Mouse (Mus musculus) neural tube, embryonic 11.5 days (tissue): Measurements from ENCODE around the gene Hist2h2aa1. TPM values are rescaled to one million over a fixed set of nuclear protein-coding genes. Genes with fewer than 3 reads are reported as not detected.
A peak's percentile ranks its signal among the peaks of the same experiment; 100 is the strongest.

Experiments used
- ATAC-seq: fragments of 200-750 bp; cut with Nextera tagmentation; 2 replicates; pipeline ENCODE4 v1.8.0; 2017; ENCODE audit warnings: moderate number of reproducible peaks, mild to moderate bottlenecking, moderate TSS enrichment, moderate library complexity; ENCODE audit not compliant: insufficient read depth, low FRiP score, low TSS enrichment
- DNase-seq: peaks from one replicate; pipeline ENCODE4 v3.0.0-alpha.2; 2015; ENCODE audit warnings: low spot score
- H3K27ac ChIP-seq: fragments of 300-500 bp; sonication (generic); 2 replicates; pipeline ENCODE4 v1.5.1; 2014; ENCODE audit warnings: low read depth, mild to moderate bottlenecking, low read length
- H3K27me3 ChIP-seq: fragments of 300-500 bp; sonication (generic); 2 replicates; pipeline ENCODE4 v1.6.1; 2014; ENCODE audit warnings: mild to moderate bottlenecking, low read length, mixed read lengths; ENCODE audit not compliant: control insufficient read depth, insufficient read depth
- H3K36me3 ChIP-seq: fragments of 300-500 bp; sonication (generic); 2 replicates; pipeline ENCODE4 v1.6.1; 2014; ENCODE audit warnings: mild to moderate bottlenecking, low read length, moderate library complexity, mixed read lengths; ENCODE audit not compliant: control insufficient read depth, insufficient read depth
- H3K4me1 ChIP-seq: fragments of 300-500 bp; sonication (generic); 2 replicates; pipeline ENCODE4 v1.6.1; 2014; ENCODE audit warnings: low read length, mixed read lengths; ENCODE audit not compliant: control insufficient read depth, insufficient read depth
- H3K4me2 ChIP-seq: fragments of 300-500 bp; sonication (generic); 2 replicates; pipeline ENCODE4 v1.6.1; 2014; ENCODE audit warnings: low read depth, mild to moderate bottlenecking, moderate library complexity
- H3K4me3 ChIP-seq: fragments of 300-500 bp; sonication (generic); 2 replicates; pipeline ENCODE4 v1.5.1; 2014; ENCODE audit warnings: low read depth, low read length
- H3K9ac ChIP-seq: fragments of 300-500 bp; sonication (generic); 2 replicates; pipeline ENCODE4 v1.6.1; 2014; ENCODE audit warnings: mild to moderate bottlenecking, low read length
- H3K9me3 ChIP-seq: fragments of 300-500 bp; sonication (generic); 2 replicates; pipeline ENCODE4 v1.6.1; 2016; ENCODE audit warnings: low read length; ENCODE audit not compliant: control insufficient read depth
- WGBS: fragments of 180-500 bp; shearing (Covaris S2); extraction: QIAGEN DNeasy Blood & Tissue Kit; methylation state at CpG from one replicate; pipeline ENCODE4 v1.1.7; 2014; 5-methylcytosine and 5-hydroxymethylcytosine counted together
- polyA plus RNA-seq: library from polyadenylated mRNA; unstranded; fragments of >200 nt; fragmentation: Nextera tagmentation; extraction: Ambion mirVana; gene quantifications from 2 replicates; pipeline ENCODE4 v1.2.1, GENCODE M21; 2014

Gene Hist2h2aa1
- polyA plus RNA-seq, 1 experiment from 2014 or later, result 24.5 TPM

GRCm38 (mm10) chr3:96225421-96225820 is 19.9 kb upstream of the Hist2h2aa1 start:
- ATAC-seq, result no peak
- H3K4me1 ChIP-seq, result peaks cover 18% of the 10 kb centered on the region

GRCm38 (mm10) chr3:96226695-96227648 is 18.3 kb upstream of the Hist2h2aa1 start:
- ATAC-seq, result no peak
- no peak overlapping the region for H3K27ac ChIP-seq
- H3K4me3 ChIP-seq, result no peak overlapping the region
- no peaks in the 10 kb centered on the region for H3K27me3 ChIP-seq
- H3K4me2 ChIP-seq, result no peak overlapping the region
- no peak overlapping the region for H3K9ac ChIP-seq
- WGBS, result 74% methylated on average over 8 of the region's 8 CpGs
- no peak for DNase-seq
- H3K36me3 ChIP-seq, result no peaks in the 10 kb centered on the region
- H3K9me3 ChIP-seq, result no peaks in the 10 kb centered on the region
- peaks cover 11% of the 10 kb centered on the region for H3K4me1 ChIP-seq

More at GRCm38 (mm10) chr3:96225421-96225820, 19.9 kb upstream of the Hist2h2aa1 start:
- Histone ChIP-seq H3K9me3 (no peaks in the 10 kb centered on the region), H3K4me3 (no peak overlapping the region; the same call in 1 of the 2 replicates), H3K27me3 (no peaks in the 10 kb centered on the region), H3K4me2 (0 out of 2 replicates have a peak overlapping the region, but pooled peaks have one; percentile 2), H3K36me3 (no peaks in the 10 kb centered on the region), H3K27ac (no peak overlapping the region), H3K9ac (no peak overlapping the region)
- no peak for DNase-seq
- WGBS, result 31% methylated on average over 2 of the region's 2 CpGs

GRCm38 (mm10) chr3:96228828-96229227 is 16.5 kb upstream of the Hist2h2aa1 start:
- H3K4me3 ChIP-seq, result no peak overlapping the region
- no peaks in the 10 kb centered on the region for H3K36me3 ChIP-seq
- no peak overlapping the region for H3K9ac ChIP-seq
- no peaks in the 10 kb centered on the region for H3K27me3 ChIP-seq
- no peaks in the 10 kb centered on the region for H3K4me1 ChIP-seq
- WGBS, result 77% methylated on average over 2 of the region's 2 CpGs
- no peaks in the 10 kb centered on the region for H3K9me3 ChIP-seq
- no peak overlapping the region for H3K27ac ChIP-seq
- H3K4me2 ChIP-seq, result no peak overlapping the region
- DNase-seq, result no peak
- ATAC-seq, result no peak

GRCm38 (mm10) chr3:96230404-96230803 is 14.9 kb upstream of the Hist2h2aa1 start:
- H3K27ac ChIP-seq, result no peak overlapping the region
- no peak overlapping the region for H3K4me3 ChIP-seq
- no peak overlapping the region for H3K9ac ChIP-seq
- no peak for ATAC-seq
- H3K4me2 ChIP-seq, result no peak overlapping the region
- H3K9me3 ChIP-seq, result no peaks in the 10 kb centered on the region
- H3K27me3 ChIP-seq, result no peaks in the 10 kb centered on the region
- WGBS, result 80% methylated on average over 2 of the region's 2 CpGs
- no peak for DNase-seq
- no peaks in the 10 kb centered on the region for H3K4me1 ChIP-seq
- H3K36me3 ChIP-seq, result no peaks in the 10 kb centered on the region

- Histone ChIP-seq H3K4me1 (no peaks in the 10 kb centered on the region), H3K9me3 (no peaks in the 10 kb centered on the region), H3K36me3 (no peaks in the 10 kb centered on the region), H3K27me3 (no peaks in the 10 kb centered on the region), H3K9ac (no peak overlapping the region), H3K27ac (no peak overlapping the region), H3K4me3 (no peak overlapping the region), H3K4me2 (no peak overlapping the region)
- ATAC-seq, result no peak
- DNase-seq, result no peak
- WGBS, result 77% methylated on average over 4 of the region's 4 CpGs
Observed at GRCm38 (mm10) chr3:96230910-96231757, 14.2 kb upstream of the Hist2h2aa1 start.

DNA sequence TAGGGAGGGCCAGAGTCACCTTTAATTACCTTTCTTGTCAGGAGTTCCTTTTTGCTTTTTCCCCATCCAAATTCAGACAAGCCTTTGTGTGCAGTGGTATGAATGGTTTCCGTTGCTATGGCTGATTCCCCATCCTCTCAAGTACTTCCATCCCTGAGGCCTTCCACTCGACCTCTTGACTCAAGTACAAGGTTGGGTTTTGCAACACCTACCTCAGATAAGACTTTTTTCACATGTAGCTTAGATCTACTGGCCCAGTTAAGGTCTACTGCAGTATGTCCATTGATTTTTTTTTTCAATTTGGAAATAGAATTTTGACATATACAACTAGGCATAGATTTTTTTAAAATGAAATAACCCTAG is 13.6 kb upstream of the Hist2h2aa1 start:
- WGBS, result 76% methylated on average over 2 of the region's 2 CpGs
- DNase-seq (no peak), ATAC-seq (no peak)

GRCm38 (mm10) chr3:96234914-96235313 is 10.4 kb upstream of the Hist2h2aa1 start:
- H3K36me3 ChIP-seq, result no peaks in the 10 kb centered on the region
- no peak for ATAC-seq
- 97% methylated on average over 2 of the region's 2 CpGs for WGBS

More for the DNA sequence above, 13.6 kb upstream of the Hist2h2aa1 start:
- no peak overlapping the region for H3K4me2 ChIP-seq
- H3K9ac ChIP-seq, result no peak overlapping the region
- H3K4me3 ChIP-seq, result no peak overlapping the region
- H3K27me3 ChIP-seq, result no peaks in the 10 kb centered on the region
- no peaks in the 10 kb centered on the region for H3K36me3 ChIP-seq
- no peaks in the 10 kb centered on the region for H3K4me1 ChIP-seq
- no peak overlapping the region for H3K27ac ChIP-seq
- H3K9me3 ChIP-seq, result no peaks in the 10 kb centered on the region

DNA sequence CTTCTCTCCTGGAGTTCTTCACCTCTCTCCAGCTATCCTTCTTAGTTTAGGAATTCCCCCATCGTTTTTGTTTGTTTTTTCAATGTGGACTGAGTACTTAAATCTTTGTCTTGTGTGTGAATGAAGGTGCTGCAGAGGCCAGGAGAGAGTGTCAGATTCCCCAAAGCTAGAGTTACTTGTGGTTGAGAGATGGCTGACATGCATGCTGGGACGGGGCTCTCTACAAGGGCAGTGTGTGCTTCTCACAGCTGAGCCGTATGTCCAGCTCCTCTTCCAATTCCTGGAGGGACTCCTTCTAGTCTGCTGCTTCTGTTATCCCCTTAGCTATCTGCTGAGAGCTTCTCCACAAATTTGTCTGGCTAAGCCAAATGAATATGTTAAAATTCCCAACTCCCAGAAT is 9.5 kb upstream of the Hist2h2aa1 start:
- Histone ChIP-seq H3K9me3 (no peaks in the 10 kb centered on the region), H3K27me3 (no peaks in the 10 kb centered on the region), H3K4me1 (peaks cover 9% of the 10 kb centered on the region), H3K4me2 (no peak overlapping the region), H3K9ac (no peak overlapping the region), H3K4me3 (no peak overlapping the region), H3K36me3 (no peaks in the 10 kb centered on the region), H3K27ac (no peak overlapping the region)
- DNase-seq, result no peak
- WGBS, result 67% methylated on average over 3 of the region's 3 CpGs
- ATAC-seq, result no peak

More at GRCm38 (mm10) chr3:96234914-96235313, 10.4 kb upstream of the Hist2h2aa1 start:
- H3K27me3 ChIP-seq, result no peaks in the 10 kb centered on the region
- no peak overlapping the region for H3K9ac ChIP-seq
- no peak overlapping the region for H3K4me3 ChIP-seq
- no peak overlapping the region for H3K27ac ChIP-seq
- H3K4me2 ChIP-seq, result no peak overlapping the region
- DNase-seq, result no peak
- peaks cover 9% of the 10 kb centered on the region for H3K4me1 ChIP-seq
- H3K9me3 ChIP-seq, result no peaks in the 10 kb centered on the region
